10 mouse cellular contexts compared by ENCODE assay signal in genomic region chr9:115863326-115863725, GRCm38 (mm10). TPM values are rescaled to one million over a fixed set of nuclear protein-coding genes. Genes with fewer than 3 reads are reported as not detected.
DNase-seq lines count a peak whose midpoint lies in the region; ATAC-seq and TF ChIP-seq lines count a peak whose summit lies in the region.
"Had no signal": no experiment of that assay in that cellular context is flagged by ENCODE, and none has a peak within 500 bp of the region (broad histone marks: within the 10 kb centered on the region; RNA-seq: fewer than 3 reads in every experiment).

No protein-coding gene starts in this region.

- no peaks in the 10 kb centered on the region for H3K36me3 ChIP-seq in thymus, adult 2 months (ENCODE audit: control insufficient read depth, insufficient read depth, low read length)
- H3K36me3 ChIP-seq in liver, embryonic 12.5 days = no peaks in the 10 kb centered on the region

- no peak for TF ChIP-seq CTCF in thymus, adult 2 months (IDR thresholded peaks at IDR 0.05; ENCODE audit: borderline replicate concordance, control insufficient read depth, extremely low read depth, insufficient read depth, low read length, poor library complexity)

- DNase-seq in heart, adult 11 months = peak; percentile 73
- DNase-seq in heart, postnatal 4 days = no peak
- peak; percentile 33 for DNase-seq in thymus, adult 2 months
- no peak for DNase-seq in thymus, adult 18-20 months
- DNase-seq in thymus, postnatal 4 days = peak; percentile 64
- DNase-seq in kidney, postnatal 14 days = no peak
- DNase-seq in MN1 (ENCODE audit: low spot score) = no peak

- H3K4me1 ChIP-seq in thymus, adult 2 months (replicated peaks; ENCODE audit: control insufficient read depth, insufficient read depth, low read length) = no peaks in the 10 kb centered on the region
- peaks cover 6% of the 10 kb centered on the region; the same call in 1 of the 2 replicates for H3K4me1 ChIP-seq in liver, embryonic 12.5 days
- H3K4me1 ChIP-seq: forebrain, embryonic 13.5 days had no signal

- no peak overlapping the region for H3K4me3 ChIP-seq in thymus, adult 2 months (ENCODE audit: control insufficient read depth, insufficient read depth, low read length)
- H3K4me3 ChIP-seq in liver, embryonic 12.5 days = no peak overlapping the region
- H3K4me3 ChIP-seq: forebrain, embryonic 13.5 days had no signal

- H3K9ac ChIP-seq in liver, embryonic 12.5 days = no peak overlapping the region
- H3K9ac ChIP-seq: forebrain, embryonic 13.5 days had no signal

- H3K27ac ChIP-seq in thymus, adult 2 months (ENCODE audit: control insufficient read depth, insufficient read depth, low read length) = no peak overlapping the region
- H3K27ac ChIP-seq in liver, embryonic 12.5 days = no peak overlapping the region
- H3K27ac ChIP-seq: forebrain, embryonic 13.5 days had no signal

- no peak for TF ChIP-seq POLR2A in thymus, adult 2 months (IDR thresholded peaks at IDR 0.05; ENCODE audit: control insufficient read depth, extremely low read depth, insufficient read depth, low read length, poor library complexity)

- no peaks in the 10 kb centered on the region for H3K27me3 ChIP-seq in thymus, adult 2 months (ENCODE audit: control insufficient read depth, insufficient read depth, low read length)
- no peaks in the 10 kb centered on the region for H3K27me3 ChIP-seq in liver, embryonic 12.5 days (replicated peaks)
- H3K27me3 ChIP-seq: forebrain, embryonic 13.5 days had no signal

- H3K4me2 ChIP-seq in liver, embryonic 12.5 days = peak overlapping the region; percentile 27
- H3K4me2 ChIP-seq: forebrain, embryonic 13.5 days; midbrain, embryonic 11.5 days had no signal

- ATAC-seq in liver, embryonic 12.5 days = no peak
- ATAC-seq: forebrain, embryonic 13.5 days had no signal

- 86% methylated on average over 6 of the region's 6 CpGs for WGBS in thymus, adult 2 months
- 66% methylated on average over 6 of the region's 6 CpGs for WGBS in liver, embryonic 12.5 days (ENCODE audit: insufficient replicate concordance)

- no peaks in the 10 kb centered on the region for H3K9me3 ChIP-seq in liver, embryonic 12.5 days (replicated peaks)
- H3K9me3 ChIP-seq: forebrain, embryonic 13.5 days had no signal

RNA-seq across cellular contexts. Expression of gene Gadl1, which starts 45.9 kb away (rescaled TPM):
- 1 to 10 TPM; 1.0 to 1.2 TPM for total RNA-seq in heart, postnatal 4 days (2021)
- 0.05 and 0.11 TPM in 2 replicates for polyA plus RNA-seq in thymus, adult 2 months (2012; rRNA removed)
- polyA plus RNA-seq in liver, embryonic 12.5 days (2016; fragmentation: Nextera tagmentation; extraction: Ambion mirVana) = 0.25 and 0.38 TPM in 2 replicates

Comparison
In these comparisons a context has a peak if more than half of its experiments do, and no peak if none do; other contexts are left out.
1. DNase-seq: peak in heart, adult 11 months (single experiment), thymus, adult 2 months (single experiment) and thymus, postnatal 4 days (single experiment); none in heart, postnatal 4 days (single experiment), thymus, adult 18-20 months (0 of 2), kidney, postnatal 14 days (single experiment) and MN1 (single experiment).